Mouse (Mus musculus) thymus, adult 2 months (tissue): ENCODE results near the gene Wapl. TPM values are rescaled to one million over a fixed set of nuclear protein-coding genes. Genes with fewer than 3 reads are reported as not detected.

Experiments used
- DNase-seq: peaks from one replicate; pipeline ENCODE4 v3.0.0; 2021
- H3K27ac ChIP-seq: fragments of 200-500 bp; 2 replicates; pipeline ENCODE4 v1.5.1; 2012; ENCODE audit warnings: low read length, control low read depth; ENCODE audit not compliant: control insufficient read depth, insufficient read depth
- H3K27me3 ChIP-seq: fragments of 200-500 bp; 2 replicates; pipeline ENCODE4 v1.6.1; 2012; ENCODE audit warnings: mild to moderate bottlenecking, low read length, moderate library complexity, mixed read lengths; ENCODE audit not compliant: control insufficient read depth, insufficient read depth
- H3K36me3 ChIP-seq: fragments of 200-500 bp; 2 replicates; pipeline ENCODE4 v1.6.1; 2012; ENCODE audit warnings: mild to moderate bottlenecking, low read length, moderate library complexity; ENCODE audit not compliant: control insufficient read depth, insufficient read depth
- H3K4me1 ChIP-seq: fragments of 200-500 bp; replicated peaks from 2 replicates; pipeline ENCODE4 v1.6.1; 2012; ENCODE audit warnings: low read length; ENCODE audit not compliant: control insufficient read depth, insufficient read depth
- H3K4me3 ChIP-seq: fragments of 200-500 bp; 2 replicates; pipeline ENCODE4 v1.5.1; 2012; ENCODE audit warnings: mild to moderate bottlenecking, low read length, control low read depth, moderate library complexity; ENCODE audit not compliant: control insufficient read depth, insufficient read depth
- CTCF ChIP-seq: fragments of 200-500 bp; IDR thresholded peaks from 2 replicates; pipeline ENCODE4 v1.5.1; 2012; ENCODE audit warnings: mild to moderate bottlenecking, control low read depth, low read length, moderate library complexity, borderline replicate concordance; ENCODE audit not compliant: control insufficient read depth, poor library complexity, insufficient read depth; ENCODE audit errors: extremely low read depth
- POLR2A ChIP-seq: fragments of 200-500 bp; IDR thresholded peaks from 2 replicates; pipeline ENCODE4 v1.6.1; 2012; ENCODE audit warnings: mild to moderate bottlenecking, low read length, control low read depth, moderate library complexity; ENCODE audit not compliant: control insufficient read depth, poor library complexity, insufficient read depth; ENCODE audit errors: extremely low read depth
- WGBS: fragments of 180-500 bp; shearing (Covaris S2); methylation state at CpG from one replicate; pipeline ENCODE4 v1.1.7; 2018; 5-methylcytosine and 5-hydroxymethylcytosine counted together
- polyA plus RNA-seq: library from polyadenylated mRNA; depleted of rRNA; stranded (reverse); fragments of >200 nt; gene quantifications from 2 replicates; pipeline ENCODE4 v1.2.3, GENCODE M21; 2012

Wapl gene
- polyA plus RNA-seq, 1 experiment, result 37.9 TPM

- peaks cover 23% of the 10 kb centered on the region for H3K36me3 ChIP-seq
- no peaks in the 10 kb centered on the region for H3K4me1 ChIP-seq
- no peaks in the 10 kb centered on the region for H3K27me3 ChIP-seq
- 98% methylated on average over 3 of the region's 3 CpGs for WGBS
- no peak for TF ChIP-seq POLR2A
- TF ChIP-seq CTCF, result no peak
- no peak overlapping the region for H3K27ac ChIP-seq
- no peak for DNase-seq
- no peak overlapping the region for H3K4me3 ChIP-seq
Observed at GRCm38 (mm10) chr14:34718150-34718549, 44.4 kb downstream of the Wapl start.

- Histone ChIP-seq H3K27ac (no peak overlapping the region), H3K4me1 (no peaks in the 10 kb centered on the region), H3K27me3 (no peaks in the 10 kb centered on the region), H3K4me3 (no peak overlapping the region), H3K36me3 (peaks cover 54% of the 10 kb centered on the region)
- no peak for DNase-seq
- TF ChIP-seq CTCF (no peak), POLR2A (no peak)
- 97% methylated on average over 2 of the region's 2 CpGs for WGBS
Observed at GRCm38 (mm10) chr14:34727709-34728108, 54.0 kb downstream of the Wapl start.

- Histone ChIP-seq H3K27me3 (no peaks in the 10 kb centered on the region), H3K36me3 (peaks cover 44% of the 10 kb centered on the region), H3K27ac (no peak overlapping the region), H3K4me1 (no peaks in the 10 kb centered on the region), H3K4me3 (no peak overlapping the region)
- WGBS, result 85% methylated on average over 5 of the region's 5 CpGs
- no peak for DNase-seq
- TF ChIP-seq POLR2A, result no peak
- TF ChIP-seq CTCF, result no peak
Observed at GRCm38 (mm10) chr14:34735405-34735804, 61.7 kb downstream of the Wapl start.

- Histone ChIP-seq H3K4me1 (no peaks in the 10 kb centered on the region), H3K36me3 (peaks cover 54% of the 10 kb centered on the region), H3K4me3 (no peak overlapping the region), H3K27ac (no peak overlapping the region), H3K27me3 (no peaks in the 10 kb centered on the region)
- 100% methylated on average over 1 of the region's 1 CpGs for WGBS
- TF ChIP-seq CTCF, result no peak
- DNase-seq, result no peak
Observed at GRCm38 (mm10) chr14:34745401-34745800, 71.7 kb downstream of the Wapl start.

GRCm38 (mm10) chr14:34755731-34756130 is 82.0 kb downstream of the Wapl start:
- WGBS, result 91% methylated on average over 3 of the region's 3 CpGs
- no peaks in the 10 kb centered on the region for H3K36me3 ChIP-seq
- DNase-seq, result no peak
- no peak overlapping the region for H3K4me3 ChIP-seq
- no peaks in the 10 kb centered on the region for H3K27me3 ChIP-seq
- H3K4me1 ChIP-seq, result peaks cover 3% of the 10 kb centered on the region; the same call in 1 of the 2 replicates
- no peak overlapping the region for H3K27ac ChIP-seq
- TF ChIP-seq POLR2A (no peak), CTCF (no peak)

GRCm38 (mm10) chr14:34759938-34760337 is 86.2 kb downstream of the Wapl start:
- H3K4me3 ChIP-seq, result no peak overlapping the region
- TF ChIP-seq CTCF (no peak), POLR2A (no peak)
- H3K27ac ChIP-seq, result no peak overlapping the region
- peaks cover 17% of the 10 kb centered on the region for H3K4me1 ChIP-seq
- 92% methylated on average over 2 of the region's 2 CpGs for WGBS
- no peaks in the 10 kb centered on the region for H3K27me3 ChIP-seq
- no peak for DNase-seq
- no peaks in the 10 kb centered on the region for H3K36me3 ChIP-seq

GRCm38 (mm10) chr14:34761082-34761959 is 87.6 kb downstream of the Wapl start:
- DNase-seq, result no peak
- WGBS, result 36% methylated on average over 9 of the region's 9 CpGs
- Histone ChIP-seq H3K4me3 (no peak overlapping the region), H3K27ac (no peak overlapping the region), H3K4me1 (peaks cover 17% of the 10 kb centered on the region), H3K27me3 (no peaks in the 10 kb centered on the region), H3K36me3 (no peaks in the 10 kb centered on the region)
- TF ChIP-seq CTCF, result no peak
- TF ChIP-seq POLR2A, result no peak

GRCm38 (mm10) chr14:34762682-34763081 is 89.0 kb downstream of the Wapl start:
- Histone ChIP-seq H3K36me3 (no peaks in the 10 kb centered on the region), H3K4me1 (peaks cover 17% of the 10 kb centered on the region), H3K4me3 (no peak overlapping the region), H3K27me3 (no peaks in the 10 kb centered on the region), H3K27ac (no peak overlapping the region)
- TF ChIP-seq POLR2A (no peak), CTCF (no peak)
- WGBS, result 57% methylated on average over 10 of the region's 10 CpGs
- no peak for DNase-seq
